Mouse (Mus musculus) limb, embryonic 14.5 days (tissue): ENCODE measurements around the gene Tnni1. TPM values are rescaled to one million over a fixed set of nuclear protein-coding genes. Genes with fewer than 3 reads are reported as not detected.

Experiments
- ATAC-seq: fragments of 200-750 bp; cut with Nextera tagmentation; 2 replicates; pipeline ENCODE4 v1.8.0; 2017; ENCODE audit warnings: low read depth, moderate number of reproducible peaks, moderate TSS enrichment; ENCODE audit not compliant: low FRiP score
- DNase-seq: peaks from one replicate; pipeline ENCODE4 v3.0.0-alpha.2; 2015; ENCODE audit warnings: low spot score
- H3K27ac ChIP-seq: fragments of 300-500 bp; sonication (generic); replicated peaks from 2 replicates; pipeline ENCODE4 v1.5.1; 2014; ENCODE audit warnings: low read depth, mild to moderate bottlenecking, low read length, moderate library complexity, mixed read lengths
- H3K27me3 ChIP-seq: fragments of 300-500 bp; sonication (generic); 2 replicates; pipeline ENCODE4 v1.6.1; 2014; ENCODE audit warnings: low read length, mixed read lengths; ENCODE audit not compliant: control insufficient read depth, insufficient read depth
- H3K36me3 ChIP-seq: fragments of 300-500 bp; sonication (generic); 2 replicates; pipeline ENCODE4 v1.6.1; 2014; ENCODE audit warnings: mild to moderate bottlenecking, low read length, moderate library complexity, mixed read lengths; ENCODE audit not compliant: control insufficient read depth, insufficient read depth
- H3K4me1 ChIP-seq: fragments of 300-500 bp; sonication (generic); 2 replicates; pipeline ENCODE4 v1.6.1; 2014; ENCODE audit warnings: antibody characterized with exemption, low read length, mixed read lengths; ENCODE audit not compliant: control insufficient read depth, insufficient read depth
- H3K4me2 ChIP-seq: fragments of 300-500 bp; sonication (generic); replicated peaks from 2 replicates; pipeline ENCODE4 v1.6.1; 2014; ENCODE audit warnings: low read depth, mild to moderate bottlenecking, low read length, moderate library complexity; ENCODE audit not compliant: severe bottlenecking
- H3K4me3 ChIP-seq: fragments of 300-500 bp; sonication (generic); replicated peaks from 2 replicates; pipeline ENCODE4 v1.5.1; 2014; ENCODE audit warnings: low read length
- H3K9ac ChIP-seq: fragments of 300-500 bp; sonication (generic); 2 replicates; pipeline ENCODE4 v1.6.1; 2014; ENCODE audit warnings: mild to moderate bottlenecking, low read depth, low read length, moderate library complexity; ENCODE audit not compliant: severe bottlenecking
- H3K9me3 ChIP-seq: fragments of 300-500 bp; sonication (generic); 2 replicates; pipeline ENCODE4 v1.6.1; 2016; ENCODE audit warnings: low read length; ENCODE audit not compliant: control insufficient read depth
- POLR2A ChIP-seq: fragments of 200-500 bp; IDR thresholded peaks from 2 replicates; pipeline ENCODE4 v1.8.0; 2012; ENCODE audit warnings: inconsistent platforms, mild to moderate bottlenecking, moderate library complexity, borderline replicate concordance; ENCODE audit not compliant: insufficient read depth, insufficient read length; ENCODE audit errors: extremely low read depth
- WGBS: fragments of 180-500 bp; shearing (Covaris S2); extraction: QIAGEN DNeasy Blood & Tissue Kit; methylation state at CpG from one replicate; pipeline ENCODE4 v1.1.7; 2014; 5-methylcytosine and 5-hydroxymethylcytosine counted together
- polyA plus RNA-seq, 2 experiments: library from polyadenylated mRNA; depleted of rRNA in 1 of 2; stranded (reverse) in 1 of 2; unstranded in 1 of 2; fragments of >200 nt; fragmentation: Nextera tagmentation in 1 of 2; extraction: Ambion mirVana in 1 of 2; gene quantifications; 2 replicates each; pipeline versions ENCODE4 v1.2.1 to v1.2.3; 2012 to 2014

Gene Tnni1
- polyA plus RNA-seq (2012; rRNA removed) = 349 and 357 TPM in 2 replicates
- polyA plus RNA-seq (2014; fragmentation: Nextera tagmentation; extraction: Ambion mirVana) = 300 and 419 TPM in 2 replicates

DNA sequence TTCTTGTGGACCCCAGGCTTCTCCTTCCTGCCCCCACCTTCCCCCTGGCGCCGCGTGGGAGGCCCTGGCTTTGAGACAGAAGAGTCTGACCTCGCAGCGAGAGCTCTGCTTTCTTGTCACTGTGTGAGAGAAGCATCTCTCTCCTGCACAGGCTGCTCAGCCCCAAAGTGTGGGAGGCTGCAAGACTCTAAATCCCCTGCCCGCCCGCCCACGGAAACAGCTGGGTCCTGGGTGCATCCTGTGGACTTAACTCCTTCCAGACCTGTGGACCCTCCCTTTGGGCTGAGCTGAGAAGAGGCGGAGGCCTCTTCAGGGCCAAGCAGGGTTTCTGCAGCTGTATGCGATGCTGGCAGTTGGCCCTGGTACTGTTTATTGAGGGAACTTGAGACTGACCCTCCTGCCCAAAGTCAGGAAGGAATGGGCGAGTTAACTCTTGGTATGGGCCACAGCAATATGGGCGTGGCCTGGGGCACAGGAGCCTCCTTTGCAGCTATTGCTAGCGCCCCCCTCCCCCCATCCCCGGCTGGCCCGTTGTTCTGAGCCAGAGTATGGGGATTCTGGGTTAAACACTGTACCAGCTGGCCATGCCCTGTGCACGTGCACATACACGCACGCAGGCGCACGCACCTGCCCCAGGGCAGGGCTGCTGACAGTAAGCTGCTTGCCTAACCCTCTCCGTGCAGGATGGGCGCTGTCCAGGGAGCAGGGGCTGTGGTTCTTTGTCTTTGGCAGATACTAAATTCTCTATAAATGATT is at the start of gene Tnni1:
Gene Tnni1 (plus strand): TSS at position 655 of the 756 bp plus-strand sequence.
- Histone ChIP-seq H3K27ac (peak within 1 kb of the TSS; percentile 61), H3K4me3 (no peak within 1 kb of the TSS), H3K36me3 (no peaks in the 10 kb centered on the region), H3K9ac (0 out of 2 replicates have a peak within 1 kb of the TSS, but pooled peaks have one; percentile 21), H3K4me2 (peak within 1 kb of the TSS; percentile 21), H3K4me1 (peaks cover 13% of the 10 kb centered on the region), H3K27me3 (no peaks in the 10 kb centered on the region), H3K9me3 (no peaks in the 10 kb centered on the region)
- DNase-seq = peak; percentile 45
- TF ChIP-seq POLR2A = no peak
- peak; percentile 84 for ATAC-seq
- WGBS = 22% methylated on average over 18 of the region's 22 CpGs

DNA sequence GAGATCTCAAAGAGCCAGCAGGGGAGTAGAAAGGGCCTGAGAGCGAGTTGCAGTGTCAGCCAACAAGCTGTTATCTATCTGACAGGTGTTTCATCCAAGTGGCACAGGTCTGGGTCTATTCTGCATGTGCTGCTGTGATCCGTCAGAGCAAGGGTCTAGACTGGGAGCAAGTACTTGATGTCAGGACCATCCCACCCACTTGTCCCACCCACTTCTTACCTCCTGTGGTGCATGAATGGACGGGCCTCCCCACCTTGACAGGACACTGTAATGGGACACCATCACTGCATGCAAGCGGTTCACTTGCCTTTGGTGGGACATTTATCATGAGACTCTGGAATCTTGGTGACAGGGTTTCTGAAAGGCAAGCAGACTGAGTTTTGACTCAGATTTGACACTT is 49.4 kb upstream of the Tnni1 start:
- 17% methylated on average over 4 of the region's 4 CpGs for WGBS

DNA sequence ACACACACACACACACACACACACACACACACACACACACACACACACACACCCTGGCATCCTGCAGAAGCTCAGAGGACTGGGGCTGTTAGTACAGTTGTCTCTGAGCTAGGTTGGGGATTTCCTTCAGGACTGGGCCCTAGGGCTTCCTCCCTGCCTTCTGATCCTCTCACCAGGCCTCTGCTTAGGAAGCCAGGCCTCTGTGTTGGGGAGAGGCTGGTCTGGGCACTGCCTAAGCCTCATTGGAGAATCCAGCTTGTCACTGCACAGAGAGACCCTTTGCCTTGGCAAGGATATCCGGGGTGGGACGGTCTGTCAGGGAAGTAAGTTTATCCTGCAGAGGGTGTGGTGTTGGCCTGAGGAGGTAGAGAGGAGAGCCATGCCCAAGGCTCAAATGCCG is 48.9 kb upstream of the Tnni1 start:
- peaks cover 55% of the 10 kb centered on the region for H3K4me1 ChIP-seq
- H3K27me3 ChIP-seq = no peaks in the 10 kb centered on the region
- no peak overlapping the region for H3K27ac ChIP-seq

More for the DNA sequence above, 49.4 kb upstream of the Tnni1 start:
- Histone ChIP-seq H3K9ac (peak overlapping the region; percentile 73), H3K9me3 (no peaks in the 10 kb centered on the region), H3K4me2 (peak overlapping the region; percentile 90), H3K4me1 (peaks cover 50% of the 10 kb centered on the region), H3K27me3 (no peaks in the 10 kb centered on the region), H3K27ac (no peak overlapping the region), H3K4me3 (peak overlapping the region; percentile 56), H3K36me3 (no peaks in the 10 kb centered on the region)
- no peak for TF ChIP-seq POLR2A
- ATAC-seq = no peak
- no peak for DNase-seq

DNA sequence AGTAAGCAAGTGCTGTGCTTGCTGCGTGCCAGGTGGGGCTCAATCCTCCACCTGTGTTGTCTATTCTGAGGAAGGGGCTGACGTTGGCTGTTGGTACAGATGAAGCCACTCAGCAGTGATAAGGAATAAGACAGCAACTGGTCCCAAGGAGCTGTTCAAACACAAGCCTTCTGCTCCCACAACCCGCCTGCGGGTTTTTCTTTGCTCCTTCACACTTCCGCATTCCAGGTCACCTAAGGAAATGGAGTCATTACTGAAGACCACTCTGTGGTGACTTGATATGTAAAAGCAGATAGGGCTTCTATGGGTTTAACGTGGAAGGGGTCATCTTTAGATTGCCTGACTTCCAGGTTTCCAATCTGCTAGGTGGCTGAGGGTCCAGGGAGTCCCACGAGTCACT is 47.8 kb upstream of the Tnni1 start:
- H3K27me3 ChIP-seq = no peaks in the 10 kb centered on the region
- WGBS = 45% methylated on average over 7 of the region's 7 CpGs

More for the DNA sequence above, 48.9 kb upstream of the Tnni1 start:
- 41% methylated on average over 3 of the region's 3 CpGs for WGBS
- no peak for TF ChIP-seq POLR2A
- Histone ChIP-seq H3K36me3 (no peaks in the 10 kb centered on the region), H3K4me2 (peak overlapping the region; percentile 90), H3K4me3 (peak overlapping the region; percentile 56), H3K9me3 (no peaks in the 10 kb centered on the region), H3K9ac (0 out of 2 replicates have a peak overlapping the region, but pooled peaks have one; percentile 31)
- DNase-seq (no peak), ATAC-seq (no peak)

DNA sequence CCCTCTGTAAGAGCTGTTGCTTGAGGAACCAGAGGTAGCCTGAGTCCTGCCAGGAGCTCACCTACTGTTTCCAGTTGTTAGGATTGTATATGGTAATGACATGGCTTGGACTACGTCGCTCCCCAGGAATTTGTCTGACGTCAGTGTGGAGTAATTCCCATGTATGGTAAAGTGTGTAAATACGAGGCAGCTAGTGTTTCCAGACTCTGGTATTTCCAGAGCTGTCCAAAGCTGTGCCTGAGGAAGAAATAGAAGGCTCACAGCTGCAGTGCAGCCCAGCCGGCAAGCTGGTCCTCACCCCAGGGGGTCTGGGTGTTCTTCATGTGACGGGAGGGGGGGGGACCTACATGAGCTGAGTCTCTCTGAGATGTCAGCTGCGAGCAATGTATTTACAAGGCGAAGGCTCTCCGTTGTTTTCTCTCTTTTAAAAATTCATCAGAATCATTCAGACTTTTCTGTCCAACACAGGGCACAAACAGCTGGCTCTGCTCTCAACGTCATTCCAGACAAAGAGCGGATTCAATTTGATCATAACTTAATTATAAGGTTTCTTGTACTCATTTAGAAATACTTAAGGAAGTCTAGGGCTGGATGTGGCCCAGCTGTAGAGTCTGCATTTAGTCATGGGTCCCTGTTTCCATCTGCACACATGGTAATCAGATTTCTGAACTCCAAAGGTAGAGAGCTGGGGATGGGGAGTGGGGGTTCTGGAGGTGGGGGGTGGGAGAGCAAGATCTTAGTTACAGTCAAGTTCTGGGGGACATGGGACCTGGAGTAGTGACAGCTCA is 47.1 kb upstream of the Tnni1 start:
- H3K4me2 ChIP-seq = peak overlapping the region; percentile 22
- peaks cover 61% of the 10 kb centered on the region for H3K4me1 ChIP-seq
- TF ChIP-seq POLR2A = no peak
- no peaks in the 10 kb centered on the region for H3K9me3 ChIP-seq
- H3K36me3 ChIP-seq = no peaks in the 10 kb centered on the region
- 6% methylated on average over 11 of the region's 11 CpGs for WGBS
- DNase-seq (peak; percentile 94), ATAC-seq (peak; percentile 86)
- H3K27ac ChIP-seq = peak overlapping the region; percentile 88
- peak overlapping the region; percentile 28; the same call in 1 of the 2 replicates for H3K9ac ChIP-seq
- no peak overlapping the region for H3K4me3 ChIP-seq
- H3K27me3 ChIP-seq = no peaks in the 10 kb centered on the region

More for the DNA sequence above, 47.8 kb upstream of the Tnni1 start:
- DNase-seq (no peak), ATAC-seq (no peak)
- H3K4me3 ChIP-seq = no peak overlapping the region
- peaks cover 61% of the 10 kb centered on the region for H3K4me1 ChIP-seq
- no peaks in the 10 kb centered on the region for H3K36me3 ChIP-seq
- peak overlapping the region; percentile 22 for H3K4me2 ChIP-seq
- no peak for TF ChIP-seq POLR2A
- H3K9me3 ChIP-seq = no peaks in the 10 kb centered on the region
- peak overlapping the region; percentile 28; the same call in 1 of the 2 replicates for H3K9ac ChIP-seq
- H3K27ac ChIP-seq = peak overlapping the region; percentile 88
